ENCODE assay signal across 17 mouse cellular contexts in the genomic region with DNA sequence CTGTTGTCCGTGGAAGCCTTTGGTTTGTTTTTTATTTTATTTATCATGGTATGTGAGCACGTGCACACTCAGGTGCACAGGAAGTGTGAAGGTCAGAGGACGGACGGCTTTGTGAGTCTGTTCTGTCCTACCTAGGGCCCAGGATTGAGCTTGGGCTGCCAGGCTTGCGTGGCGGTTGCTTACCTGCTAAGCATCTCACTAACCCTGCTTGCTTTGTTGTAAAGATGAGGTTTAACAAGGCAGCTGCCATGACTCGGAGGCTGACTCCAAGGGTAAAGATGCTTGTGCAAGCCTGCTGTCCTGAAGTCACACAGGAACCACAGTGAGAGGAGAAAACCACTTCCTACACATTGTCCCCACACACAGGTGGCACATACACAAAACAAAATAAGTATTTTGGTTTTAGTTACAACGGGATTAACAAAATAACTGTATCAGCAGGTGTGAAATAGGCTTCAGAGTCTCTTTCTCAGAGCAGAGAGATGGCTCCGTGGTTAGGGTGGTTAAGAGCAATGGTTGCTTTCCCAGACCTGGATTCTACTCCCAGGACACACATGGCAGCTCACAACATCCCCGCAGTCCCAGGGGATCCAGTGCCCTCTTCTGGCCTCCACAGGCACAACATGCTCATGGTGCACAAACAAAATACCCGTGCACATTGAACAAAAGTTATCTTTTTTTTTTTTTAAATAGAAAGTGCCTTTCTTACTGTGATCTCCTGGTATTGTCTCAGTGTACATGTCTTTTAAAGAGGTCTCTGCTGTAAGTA. TPM values are rescaled to one million over a fixed set of nuclear protein-coding genes. Genes with fewer than 3 reads are reported as not detected.
A peak's percentile ranks its signal among the peaks of the same experiment; 100 is the strongest.
DNase-seq lines count a peak whose midpoint lies in the region; ATAC-seq and TF ChIP-seq lines count a peak whose summit lies in the region.
"Had no signal": no experiment of that assay in that cellular context is flagged by ENCODE, and none has a peak within 500 bp of the region (broad histone marks: within the 10 kb centered on the region; RNA-seq: fewer than 3 reads in every experiment).

No protein-coding gene starts in this region.

- TF ChIP-seq POLR2A in liver, adult 2 months (IDR thresholded peaks at IDR 0.05; ENCODE audit: extremely low read depth, insufficient read depth, low read length), result no peak
- TF ChIP-seq POLR2A in MEL (IDR thresholded peaks at IDR 0.05; ENCODE audit: control insufficient read depth in 1 of 2, insufficient read depth in 1 of 2, low read depth in 1 of 2, low read length in 2 of 2, poor library complexity in 1 of 2), result no peak
- no peak for TF ChIP-seq POLR2A in cerebellum, adult 2 months (IDR thresholded peaks at IDR 0.05; ENCODE audit: borderline replicate concordance, insufficient read depth, low read length)

- TF ChIP-seq CTCF in liver, adult 2 months (IDR thresholded peaks at IDR 0.05; ENCODE audit: low read depth, low read length), result peak; percentile 41
- peak; percentile 68 for TF ChIP-seq CTCF in E14TG2a.4 (conservative IDR thresholded peaks at IDR 0.05; ENCODE audit: low read length)
- peak; percentile 44 to 59 (median 49) for TF ChIP-seq CTCF in MEL (IDR thresholded peaks at IDR 0.05 in 2 of 3, conservative IDR thresholded peaks at IDR 0.05 in 1 of 3; ENCODE audit: control insufficient read depth in 1 of 3, insufficient read depth in 1 of 3, low read depth in 2 of 3, low read length in 3 of 3, poor library complexity in 1 of 3, severe bottlenecking in 1 of 3)
- no peak; the same call in 1 of the 2 replicates for TF ChIP-seq CTCF in cerebellum, adult 2 months (IDR thresholded peaks at IDR 0.05; ENCODE audit: borderline replicate concordance, insufficient read depth, low read depth, low read length)

- no peak overlapping the region for H3K4me2 ChIP-seq in liver, embryonic 11.5 days
- H3K4me2 ChIP-seq: heart, embryonic 11.5 days; limb, embryonic 15.5 days; midbrain, embryonic 11.5 days had no signal

- no peak overlapping the region for H3K4me3 ChIP-seq in liver, adult 2 months (ENCODE audit: insufficient read depth, low read depth, low read length)
- H3K4me3 ChIP-seq in liver, embryonic 11.5 days (ENCODE audit: low read depth, low read length), result no peak overlapping the region
- no peak overlapping the region for H3K4me3 ChIP-seq in E14TG2a.4 (replicated peaks; ENCODE audit: low read length)
- H3K4me3 ChIP-seq in MEL (ENCODE audit: control insufficient read depth in 1 of 2, insufficient read depth in 1 of 2, low read depth in 2 of 2, low read length in 2 of 2), result no peak overlapping the region
- H3K4me3 ChIP-seq in cerebellum, adult 2 months (replicated peaks; ENCODE audit: insufficient read depth, low read depth, low read length), result no peak overlapping the region
- H3K4me3 ChIP-seq: erythroblast, embryonic 14.5 days; limb, embryonic 15.5 days had no signal

- peaks cover 55% of the 10 kb centered on the region for H3K36me3 ChIP-seq in liver, adult 2 months (ENCODE audit: control insufficient read depth, insufficient read depth, low read length)
- H3K36me3 ChIP-seq in liver, embryonic 11.5 days (ENCODE audit: control insufficient read depth, insufficient read depth, low read length), result peaks cover 29% of the 10 kb centered on the region
- H3K36me3 ChIP-seq in E14TG2a.4 (ENCODE audit: insufficient read depth, low read length), result peaks cover 77% of the 10 kb centered on the region
- peaks cover 0 to 2% of the 10 kb centered on the region in 2 experiments; a peak in 2 of 4 replicates for H3K36me3 ChIP-seq in MEL (ENCODE audit: control insufficient read depth in 1 of 2, insufficient read depth in 2 of 2, low read length in 2 of 2)

- H3K27ac ChIP-seq in liver, adult 2 months (replicated peaks; ENCODE audit: insufficient read depth, low read depth, low read length), result no peak overlapping the region
- no peak overlapping the region for H3K27ac ChIP-seq in liver, embryonic 11.5 days (ENCODE audit: low read depth, low read length)
- H3K27ac ChIP-seq in MEL (ENCODE audit: control insufficient read depth, low read depth, low read length), result no peak overlapping the region
- no peak overlapping the region for H3K27ac ChIP-seq in cerebellum, adult 2 months (ENCODE audit: insufficient read depth, low read length)
- H3K27ac ChIP-seq: limb, embryonic 15.5 days had no signal

- H3K9me3 ChIP-seq in liver, embryonic 11.5 days (ENCODE audit: control insufficient read depth, low read length), result no peaks in the 10 kb centered on the region
- H3K9me3 ChIP-seq in E14TG2a.4 (ENCODE audit: low read length), result no peaks in the 10 kb centered on the region
- H3K9me3 ChIP-seq in MEL (replicated peaks; ENCODE audit: insufficient read depth, low read length), result no peaks in the 10 kb centered on the region
- H3K9me3 ChIP-seq: limb, embryonic 15.5 days had no signal

- ATAC-seq in liver, embryonic 11.5 days (replicated peaks; ENCODE audit: low FRiP score), result no peak
- ATAC-seq: forebrain, embryonic 16.5 days had no signal

- H3K79me2 ChIP-seq in liver, adult 2 months (ENCODE audit: control insufficient read depth, insufficient read depth, low read length), result no peaks in the 10 kb centered on the region
- H3K79me2 ChIP-seq in MEL (ENCODE audit: control insufficient read depth, insufficient read depth, low read length, poor library complexity), result no peaks in the 10 kb centered on the region

- H3K4me1 ChIP-seq in liver, adult 2 months (ENCODE audit: control insufficient read depth, insufficient read depth, low read length), result no peaks in the 10 kb centered on the region
- H3K4me1 ChIP-seq in liver, embryonic 11.5 days (replicated peaks; ENCODE audit: control insufficient read depth, insufficient read depth, low read length), result no peaks in the 10 kb centered on the region
- H3K4me1 ChIP-seq in E14TG2a.4 (replicated peaks; ENCODE audit: low read depth, low read length) (peaks cover 29% of the 10 kb centered on the region), MEL (ENCODE audit: control insufficient read depth in 1 of 2, insufficient read depth in 2 of 2, low read length in 2 of 2) (no peaks in the 10 kb centered on the region)
- H3K4me1 ChIP-seq in cerebellum, adult 2 months (ENCODE audit: control insufficient read depth, insufficient read depth, low read length), result peaks cover 28% of the 10 kb centered on the region
- H3K4me1 ChIP-seq: limb, embryonic 15.5 days had no signal

- WGBS in liver, adult 2 months, result 97% methylated on average over 11 of the region's 11 CpGs
- WGBS in liver, embryonic 11.5 days, result 88% methylated on average over 11 of the region's 11 CpGs
- 97% methylated on average over 11 of the region's 11 CpGs for WGBS in cerebellum, adult 2 months

- TF ChIP-seq EP300 in MEL (IDR thresholded peaks at IDR 0.05; ENCODE audit: low read depth in 1 of 2, low read length in 2 of 2), result no peak

- peak; percentile 23 for TF ChIP-seq RAD21 in MEL (IDR thresholded peaks at IDR 0.05; ENCODE audit: low read depth, low read length)

- H3K27me3 ChIP-seq in liver, adult 2 months (ENCODE audit: control insufficient read depth, insufficient read depth, low read length), result no peaks in the 10 kb centered on the region
- no peaks in the 10 kb centered on the region for H3K27me3 ChIP-seq in liver, embryonic 11.5 days (replicated peaks; ENCODE audit: control insufficient read depth, insufficient read depth, low read length)
- H3K27me3 ChIP-seq in E14TG2a.4 (ENCODE audit: insufficient read depth, low read length), result no peaks in the 10 kb centered on the region
- no peaks in the 10 kb centered on the region for H3K27me3 ChIP-seq in MEL (ENCODE audit: control insufficient read depth in 1 of 2, insufficient read depth in 2 of 2, low read length in 2 of 2)
- no peaks in the 10 kb centered on the region for H3K27me3 ChIP-seq in cerebellum, adult 2 months (ENCODE audit: control insufficient read depth, insufficient read depth, low read length)
- H3K27me3 ChIP-seq: limb, embryonic 15.5 days had no signal

- H3K9ac ChIP-seq in liver, adult 2 months (ENCODE audit: low read depth, low read length), result no peak overlapping the region
- no peak overlapping the region for H3K9ac ChIP-seq in liver, embryonic 11.5 days (ENCODE audit: low read depth, low read length)
- no peak overlapping the region for H3K9ac ChIP-seq in MEL (ENCODE audit: control insufficient read depth, low read depth, low read length, poor library complexity, severe bottlenecking)
- H3K9ac ChIP-seq: limb, embryonic 15.5 days had no signal

- DNase-seq in liver, adult 2 months (ENCODE audit: extremely low read depth, low read depth, low spot score), result no peak
- no peak for DNase-seq in liver, embryonic 11.5 days (ENCODE audit: low spot score)
- peak; percentile 27 for DNase-seq in MEL (ENCODE audit: low read depth, low spot score)
- DNase-seq in thymus, postnatal 10 days (ENCODE audit: low spot score in 2 of 2), result peak; percentile 25 to 33
- no peak for DNase-seq in cerebellum, adult 2 months
- no peak for DNase-seq in right cerebral cortex, postnatal 4 days
- DNase-seq: adrenal gland, postnatal 25 days; cerebellum, adult 9-11 months; gastrocnemius, postnatal 14 days; heart, postnatal 36 days; lung, postnatal 36 days had no signal

RNA-seq across cellular contexts. Expression of gene Nfkb2, which starts 21.9 kb away (rescaled TPM):
- 3.7 and 4.7 TPM in 2 replicates for total RNA-seq in liver, adult 2 months (2014; rRNA removed)
- polyA plus RNA-seq in liver, adult 2 months (2012; rRNA removed), result 8.1 and 9.3 TPM in 2 replicates
- 6.0 and 6.6 TPM in 2 replicates for polyA plus RNA-seq in liver, embryonic 11.5 days (2014; fragmentation: Nextera tagmentation; extraction: Ambion mirVana)
- 25.3 and 27.2 TPM in 2 replicates for total RNA-seq in MEL (2012; rRNA removed)
- polyA plus RNA-seq in MEL (2012; ENCODE audit: insufficient read depth in 1 of 2, insufficient read length in 2 of 2, low read depth in 1 of 2, low replicate concordance in 2 of 2, missing spikeins in 1 of 2), result 10 to 100 TPM in 1 of 2 experiments, not detected in 1; 43.0 TPM
- polyA plus RNA-seq in cerebellum, adult 2 months (2012; rRNA removed), result 4.2 TPM in 2 replicates

RNA-seq across cellular contexts. Expression of gene Psd, which starts 44.7 kb away (rescaled TPM):
- 0.27 and 0.46 TPM in 2 replicates for total RNA-seq in liver, adult 2 months (2014; rRNA removed)
- polyA plus RNA-seq in liver, adult 2 months (2012; rRNA removed), result 0.57 and 0.71 TPM in 2 replicates
- polyA plus RNA-seq in liver, embryonic 11.5 days (2014; fragmentation: Nextera tagmentation; extraction: Ambion mirVana), result 11.9 and 12.4 TPM in 2 replicates
- total RNA-seq in MEL (2012; rRNA removed), result 1.9 and 4.5 TPM in 2 replicates
- 10 to 100 TPM in 1 of 2 experiments, not detected in 1; 17.2 TPM for polyA plus RNA-seq in MEL (2012; ENCODE audit: insufficient read depth in 1 of 2, insufficient read length in 2 of 2, low read depth in 1 of 2, low replicate concordance in 2 of 2, missing spikeins in 1 of 2)
- 194 and 207 TPM in 2 replicates for polyA plus RNA-seq in cerebellum, adult 2 months (2012; rRNA removed)

RNA-seq across cellular contexts. Expression of gene Fbxl15, which starts 45.7 kb away (rescaled TPM):
- 6.2 and 6.4 TPM in 2 replicates for total RNA-seq in liver, adult 2 months (2014; rRNA removed)
- 15.1 and 22.6 TPM in 2 replicates for polyA plus RNA-seq in liver, adult 2 months (2012; rRNA removed)
- 15.7 and 16.4 TPM in 2 replicates for polyA plus RNA-seq in liver, embryonic 11.5 days (2014; fragmentation: Nextera tagmentation; extraction: Ambion mirVana)
- total RNA-seq in MEL (2012; rRNA removed), result 12.1 and 12.7 TPM in 2 replicates
- polyA plus RNA-seq in MEL (2012; ENCODE audit: insufficient read depth in 1 of 2, insufficient read length in 2 of 2, low read depth in 1 of 2, low replicate concordance in 2 of 2, missing spikeins in 1 of 2), result 10 to 100 TPM in 1 of 2 experiments, not detected in 1; 13.2 TPM
- 38.8 and 41.7 TPM in 2 replicates for polyA plus RNA-seq in cerebellum, adult 2 months (2012; rRNA removed)

RNA-seq across cellular contexts. Expression of gene Cuedc2, which starts 56.2 kb away (rescaled TPM):
- 19.5 and 21.7 TPM in 2 replicates for total RNA-seq in liver, adult 2 months (2014; rRNA removed)
- polyA plus RNA-seq in liver, adult 2 months (2012; rRNA removed), result 24.6 and 25.1 TPM in 2 replicates
- 151 and 153 TPM in 2 replicates for polyA plus RNA-seq in liver, embryonic 11.5 days (2014; fragmentation: Nextera tagmentation; extraction: Ambion mirVana)
- total RNA-seq in MEL (2012; rRNA removed), result 270 and 302 TPM in 2 replicates
- polyA plus RNA-seq in MEL (2012; ENCODE audit: insufficient read depth in 1 of 2, insufficient read length in 2 of 2, low read depth in 1 of 2, low replicate concordance in 2 of 2, missing spikeins in 1 of 2), result 100 to 1,000 TPM; 251 to 297 TPM
- 258 and 262 TPM in 2 replicates for polyA plus RNA-seq in cerebellum, adult 2 months (2012; rRNA removed)

RNA-seq across cellular contexts. Expression of gene Mfsd13a, which starts 58.7 kb away (rescaled TPM):
- total RNA-seq in liver, adult 2 months (2014; rRNA removed), result 1.2 and 1.3 TPM in 2 replicates
- 17.9 and 22.0 TPM in 2 replicates for polyA plus RNA-seq in liver, adult 2 months (2012; rRNA removed)
- polyA plus RNA-seq in liver, embryonic 11.5 days (2014; fragmentation: Nextera tagmentation; extraction: Ambion mirVana), result 21.9 and 25.4 TPM in 2 replicates
- 4.7 and 5.5 TPM in 2 replicates for total RNA-seq in MEL (2012; rRNA removed)
- polyA plus RNA-seq in MEL (2012; ENCODE audit: insufficient read depth in 1 of 2, insufficient read length in 2 of 2, low read depth in 1 of 2, low replicate concordance in 2 of 2, missing spikeins in 1 of 2), result 10 to 100 TPM in 1 of 2 experiments, not detected in 1; 45.9 TPM
- 32.3 and 32.9 TPM in 2 replicates for polyA plus RNA-seq in cerebellum, adult 2 months (2012; rRNA removed)

Comparison
In these comparisons a context has a peak if more than half of its experiments do, and no peak if none do; other contexts are left out.
1. DNase-seq: peak in MEL (single experiment) and thymus, postnatal 10 days (2 of 2); none in liver, adult 2 months (single experiment), liver, embryonic 11.5 days (single experiment), cerebellum, adult 2 months (0 of 2) and right cerebral cortex, postnatal 4 days (single experiment).
2. RNA of gene Psd, which starts 44.7 kb away (polyA plus RNA-seq): 194 to 207 TPM in cerebellum, adult 2 months; 17.2 TPM in MEL, 11.9 to 12.4 TPM in liver, embryonic 11.5 days and 0.57 to 0.71 TPM in liver, adult 2 months; every median in the first group is over 10 times any median in the second.